Mouse (Mus musculus) kidney, adult 18-20 months (tissue): ENCODE measurements at regions not wholly inside any gene's neighbourhood (a gene's known extent, or its start where the extent isn't known, plus 50 kb on each side); places are given as distances from the start of the nearest gene placed in this dataset.

Experiments
- DNase-seq: peaks from one replicate; pipeline ENCODE4 v3.0.0; 2021

DNA sequence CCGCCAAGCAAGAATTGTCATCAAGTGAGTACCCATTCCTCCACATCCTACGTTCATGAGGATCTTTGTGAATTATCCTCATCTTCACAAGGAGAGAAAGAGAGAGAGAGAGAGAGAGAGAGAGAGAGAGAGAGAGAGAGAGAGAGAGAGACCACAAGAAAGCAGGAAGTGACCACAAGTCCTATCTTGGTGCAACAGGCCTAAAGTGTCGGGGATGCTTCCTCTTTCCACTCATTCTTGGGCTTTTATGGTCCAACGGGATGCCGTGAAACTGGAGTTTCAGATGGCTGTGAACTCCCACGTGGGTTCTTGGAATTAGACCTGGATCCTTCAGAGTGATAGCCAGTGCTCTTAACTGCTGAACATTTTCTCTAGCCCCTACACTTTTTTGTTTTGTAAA is 53.1 kb upstream of the Rai14 start:
- DNase-seq: no peak

DNA sequence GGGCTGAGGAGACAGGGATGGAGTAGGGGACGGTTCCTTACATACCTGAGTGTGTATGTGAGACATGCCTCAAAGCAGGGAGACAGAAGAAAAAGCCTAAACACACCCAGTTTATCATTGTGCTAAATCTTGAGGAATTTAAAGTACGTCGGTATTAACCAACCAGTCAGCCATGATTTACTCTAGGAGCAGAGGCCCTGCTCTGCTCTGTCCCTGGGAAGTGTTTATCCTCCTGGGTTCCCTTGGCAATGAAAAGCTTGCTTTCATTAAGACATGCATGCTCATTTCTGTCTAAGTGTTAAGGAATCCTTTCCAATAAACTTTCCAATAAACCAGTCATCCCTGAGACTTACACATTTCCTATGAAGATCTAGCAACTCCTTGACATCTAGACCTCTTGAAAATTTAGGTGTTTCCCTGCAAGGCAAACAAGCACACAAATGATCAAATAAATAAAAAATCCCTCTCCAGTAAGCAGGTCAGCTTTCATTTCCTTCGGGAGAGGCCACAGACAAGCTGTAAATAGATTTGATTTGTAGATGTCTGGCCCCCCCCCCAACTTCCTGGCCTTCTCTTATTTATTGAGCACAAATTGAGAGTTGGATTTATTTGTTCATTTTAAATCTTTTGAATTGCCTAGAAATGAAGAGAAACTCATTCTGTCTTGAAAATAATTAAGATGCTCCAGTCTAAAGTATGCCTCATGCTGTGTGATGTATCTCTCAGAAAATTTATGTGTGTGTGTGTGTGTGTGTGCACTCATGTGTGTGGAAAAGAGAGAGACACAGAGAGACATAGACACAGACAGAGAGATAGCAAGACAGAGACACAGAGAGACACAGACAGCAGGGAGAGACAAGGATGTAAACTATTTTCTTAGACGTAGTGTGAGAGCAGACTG is 56.2 kb upstream of the Rai14 start:
- DNase-seq: no peak

DNA sequence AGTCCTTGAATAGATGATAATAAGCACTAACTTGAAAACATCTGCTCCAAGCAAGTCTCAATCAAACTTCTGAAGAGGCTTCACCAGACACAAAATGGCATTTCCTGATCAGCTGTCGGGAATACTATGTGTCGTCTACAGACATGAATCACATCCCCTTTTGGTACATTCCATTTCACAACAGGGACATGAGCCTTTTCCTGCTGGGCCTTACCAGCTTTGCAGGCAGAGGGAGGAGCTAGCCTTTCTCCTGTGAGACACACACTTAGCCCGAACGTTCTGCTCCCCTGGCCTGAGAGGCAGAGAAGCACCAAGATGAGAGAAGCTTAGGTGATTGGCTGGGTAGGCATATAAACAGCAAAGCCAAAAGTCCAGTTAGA is 56.9 kb upstream of the Rai14 start:
- DNase-seq: peak; percentile 33

DNA sequence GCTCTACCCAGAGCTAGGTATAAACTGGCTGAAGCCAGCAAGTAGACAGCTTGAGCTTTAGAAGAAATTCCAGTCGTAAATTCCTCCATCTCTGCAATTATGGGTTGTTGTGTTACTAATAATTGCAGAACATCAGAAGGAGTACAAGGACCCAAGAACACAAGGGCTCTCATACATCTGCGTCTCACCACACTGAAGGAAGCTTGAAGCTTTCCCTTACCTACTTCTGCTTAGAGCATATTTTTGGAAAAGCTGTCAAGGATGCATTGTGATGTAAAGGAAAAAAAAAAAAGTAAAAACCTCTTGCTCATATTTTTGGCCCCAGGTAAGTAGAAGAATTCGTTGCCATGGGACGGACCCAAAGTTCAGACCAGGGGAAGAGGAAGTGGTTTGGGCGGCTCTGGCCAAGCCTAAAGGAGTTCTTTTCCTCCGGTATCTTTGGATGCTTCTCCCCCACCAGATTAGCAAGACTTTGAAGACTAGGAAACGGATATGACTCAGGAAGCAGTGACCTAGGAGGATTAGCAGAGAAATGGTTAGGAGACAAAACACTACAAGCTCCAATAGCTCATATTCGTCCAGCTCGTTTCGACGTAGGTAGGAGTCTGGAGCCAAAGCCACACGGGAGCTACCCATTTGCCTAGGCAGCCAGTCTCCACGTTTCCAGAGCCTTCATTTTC is 65.7 kb upstream of the Rai14 start:
- DNase-seq: peak; percentile 17

DNA sequence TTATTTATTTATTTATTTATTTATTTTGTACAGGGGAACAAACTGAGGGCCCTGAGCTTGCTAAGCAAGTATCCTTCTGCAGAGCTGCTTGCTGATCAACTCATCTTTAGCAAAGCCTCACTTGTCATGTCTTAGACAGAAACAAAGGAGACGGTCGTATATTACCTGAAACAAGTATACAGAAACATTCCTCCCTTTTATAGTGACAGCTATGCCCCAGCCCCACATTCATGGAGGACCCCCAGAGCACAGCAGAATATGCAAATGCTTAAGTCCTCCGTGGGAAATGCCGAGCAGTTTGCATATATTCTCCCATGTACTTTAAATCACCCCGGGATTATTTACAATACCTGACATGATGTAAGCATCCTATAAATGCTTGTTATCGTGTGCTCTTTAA is 74.9 kb upstream of the Rai14 start:
- no peak for DNase-seq

DNA sequence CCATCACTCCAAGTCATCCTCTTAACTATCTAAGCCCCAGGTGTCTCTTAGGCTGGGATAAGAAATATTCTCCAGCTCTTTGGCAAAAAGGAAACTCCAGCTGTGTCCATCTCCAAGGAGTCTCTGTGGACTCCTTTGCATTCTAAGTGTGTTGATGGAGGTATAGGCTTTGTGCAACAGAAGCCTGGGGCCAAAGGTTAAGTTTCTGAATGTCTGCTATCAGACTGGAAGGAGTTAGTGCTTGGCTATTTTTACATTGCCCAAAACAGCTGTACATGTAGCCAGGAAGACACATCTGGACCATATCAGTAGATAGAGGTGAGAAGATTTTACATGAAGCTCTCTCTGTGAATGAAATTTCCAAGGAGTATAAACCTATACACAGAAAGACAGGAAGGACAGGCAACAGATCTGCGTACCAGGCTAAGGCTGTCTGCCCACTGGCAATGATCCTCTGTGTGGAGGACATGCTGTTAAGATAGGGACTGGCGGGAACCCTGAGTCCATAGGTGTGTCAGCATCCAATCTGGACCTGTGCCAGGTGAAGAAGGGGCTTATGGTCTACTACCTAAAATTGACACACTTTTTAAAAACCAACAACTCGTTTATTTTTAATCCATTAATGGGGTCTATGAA is 76.6 kb upstream of the Rai14 start:
- DNase-seq: no peak

DNA sequence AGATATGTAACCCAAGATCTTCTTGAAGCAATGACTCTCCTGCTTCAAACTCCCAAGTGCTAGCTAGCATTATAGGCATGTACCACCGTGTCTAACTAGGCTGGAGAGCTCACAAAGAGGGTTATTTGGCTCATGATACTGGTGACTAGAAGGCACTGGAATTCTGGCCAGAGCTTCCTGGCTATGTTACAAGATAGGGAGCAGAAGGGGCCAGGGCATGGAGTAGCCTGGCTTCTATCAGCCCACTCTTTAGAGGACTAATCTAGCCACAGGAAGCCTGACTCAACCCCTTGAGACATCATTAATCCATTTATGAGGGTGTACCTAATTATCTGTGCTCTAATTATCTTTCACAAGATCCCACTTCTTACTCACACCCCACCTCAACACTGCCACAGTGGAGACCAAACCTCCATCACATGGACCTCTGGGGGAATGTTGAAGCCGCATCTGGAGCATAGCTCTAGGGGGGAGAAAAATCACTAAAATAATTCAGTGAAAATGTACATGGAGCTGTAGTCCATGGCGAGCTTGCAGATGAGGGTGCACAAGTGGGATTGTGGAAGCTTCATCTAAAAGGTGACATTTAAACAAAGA is 77.2 kb upstream of the Rai14 start:
- no peak for DNase-seq

DNA sequence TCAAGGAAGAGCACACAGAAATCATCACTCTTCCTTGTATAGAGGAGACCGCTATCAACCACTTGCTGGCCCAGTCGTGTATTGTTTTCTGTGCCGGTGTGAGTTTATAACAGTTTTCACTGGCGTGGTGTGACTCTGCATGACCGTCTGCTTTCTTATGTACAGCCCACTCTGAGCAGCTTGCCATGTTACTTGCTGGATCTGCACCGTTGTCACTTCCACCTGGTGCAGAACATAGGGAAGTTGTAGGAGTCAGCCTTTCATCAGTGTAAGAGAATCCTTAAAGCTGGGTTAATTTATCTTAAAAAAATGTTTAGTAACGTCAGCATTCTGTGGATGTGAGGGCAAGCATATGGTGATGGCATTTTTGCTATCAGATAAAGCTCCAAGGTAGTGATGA is 77.7 kb upstream of the Rai14 start:
- no peak for DNase-seq

DNA sequence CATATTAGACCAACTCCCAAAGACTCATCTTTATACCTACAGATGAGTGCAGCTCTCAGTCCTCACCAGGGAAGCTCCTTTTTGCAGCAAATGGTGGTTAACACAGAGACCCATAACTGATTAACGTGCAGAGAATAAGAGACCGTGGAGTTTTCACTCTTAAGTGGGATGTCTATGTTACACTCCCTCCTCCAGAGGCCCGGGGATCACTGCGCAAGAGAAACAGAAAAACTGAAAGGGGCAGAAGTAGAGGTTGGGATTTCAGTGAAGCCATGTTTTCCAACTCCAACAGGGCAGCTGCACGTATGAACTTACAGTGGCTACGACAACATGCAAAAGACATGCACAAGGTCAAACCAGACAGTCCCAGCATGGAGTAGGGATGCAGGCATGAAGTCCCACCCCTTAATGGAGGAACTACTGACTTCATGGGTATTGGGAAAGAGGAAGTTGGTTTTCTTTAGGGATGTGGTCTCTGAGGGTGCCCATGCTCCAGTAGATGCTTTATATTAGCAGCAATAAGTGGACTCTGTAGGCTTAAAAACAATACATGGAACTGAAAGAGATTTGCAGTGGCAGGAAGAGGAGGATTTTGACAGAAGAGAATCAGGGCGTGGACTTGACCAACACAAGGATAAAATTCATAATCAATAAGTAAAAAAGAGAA is 80.8 kb upstream of the Rai14 start:
- DNase-seq: no peak

DNA sequence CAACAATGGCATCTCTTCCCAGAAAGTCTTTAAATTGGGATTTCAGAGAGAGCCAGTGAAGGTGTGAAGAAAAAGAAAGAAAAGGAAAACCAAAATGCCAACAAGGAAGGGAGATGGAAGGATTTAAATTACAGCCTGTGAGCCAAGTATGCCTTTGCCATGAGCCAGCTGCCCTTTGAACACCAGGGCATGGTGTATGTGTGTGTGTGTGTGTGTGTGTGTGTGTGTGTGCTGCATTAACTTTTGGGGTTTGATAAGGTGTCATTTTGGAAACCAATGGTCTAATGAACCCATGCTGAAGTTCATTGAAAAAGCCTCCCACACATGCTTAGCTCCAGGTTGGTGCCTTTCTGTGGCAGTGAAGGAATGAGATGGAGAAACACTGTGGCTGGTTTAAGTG is 85.2 kb upstream of the Rai14 start:
- DNase-seq: no peak

DNA sequence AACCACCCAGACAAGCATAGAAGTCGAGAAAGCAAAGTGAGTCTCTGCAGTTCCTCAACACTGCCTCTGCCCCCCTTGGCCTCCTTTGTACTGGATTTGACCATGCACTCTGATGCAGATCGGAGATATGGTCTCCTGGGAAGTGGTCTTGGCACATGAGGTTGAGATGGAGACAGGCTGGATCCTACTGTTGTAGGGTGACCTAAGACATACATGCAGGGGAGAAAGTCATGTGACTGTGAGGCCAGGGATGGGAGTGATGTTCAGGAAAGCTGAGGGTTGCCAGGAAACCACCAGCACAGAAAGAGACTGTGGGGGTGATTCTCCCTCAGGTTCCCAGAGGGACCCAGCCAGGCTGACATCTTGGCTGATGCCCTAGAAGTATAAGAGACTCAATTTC is 99.8 kb upstream of the Rai14 start:
- DNase-seq: peak; percentile 1

DNA sequence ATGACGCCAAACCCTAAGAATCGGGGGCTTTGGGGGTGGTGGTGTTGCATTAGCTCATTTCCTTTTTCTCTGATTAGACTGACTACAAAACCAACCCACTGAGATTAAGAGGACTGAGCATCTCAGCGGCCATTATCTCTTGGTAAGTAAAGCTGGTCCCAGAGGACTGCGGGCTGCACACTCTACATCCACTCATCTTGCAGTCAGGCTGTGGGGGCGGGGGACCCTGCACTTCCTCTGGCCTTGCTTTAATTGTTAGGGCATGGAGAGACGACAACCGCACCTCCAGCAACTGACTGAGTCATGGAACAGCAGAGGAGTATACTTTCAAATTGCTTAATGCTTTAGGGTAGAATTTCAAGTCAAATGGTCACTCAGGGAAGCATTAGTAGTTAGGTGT is 100.3 kb upstream of the Rai14 start:
- DNase-seq: peak; percentile 2

DNA sequence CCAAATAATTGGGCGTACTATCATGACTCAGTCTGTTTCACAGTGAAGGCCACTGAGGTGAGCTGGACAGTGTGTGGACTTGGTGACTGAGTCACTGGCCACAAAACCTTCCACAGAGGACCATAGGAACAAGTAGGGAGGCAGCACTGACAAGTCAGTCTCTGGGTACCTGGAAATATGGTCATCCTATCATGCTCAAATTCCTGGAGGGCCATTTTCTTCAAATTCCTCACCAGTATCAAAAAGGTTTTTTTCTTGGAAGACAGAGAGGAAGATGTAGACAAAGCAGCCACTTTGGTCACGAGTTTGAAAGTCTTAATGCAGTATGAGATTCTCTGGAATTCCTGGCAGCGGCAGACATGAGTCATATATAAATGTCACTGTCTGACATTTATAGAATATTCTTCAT is 101.8 kb upstream of the Rai14 start:
- no peak for DNase-seq

DNA sequence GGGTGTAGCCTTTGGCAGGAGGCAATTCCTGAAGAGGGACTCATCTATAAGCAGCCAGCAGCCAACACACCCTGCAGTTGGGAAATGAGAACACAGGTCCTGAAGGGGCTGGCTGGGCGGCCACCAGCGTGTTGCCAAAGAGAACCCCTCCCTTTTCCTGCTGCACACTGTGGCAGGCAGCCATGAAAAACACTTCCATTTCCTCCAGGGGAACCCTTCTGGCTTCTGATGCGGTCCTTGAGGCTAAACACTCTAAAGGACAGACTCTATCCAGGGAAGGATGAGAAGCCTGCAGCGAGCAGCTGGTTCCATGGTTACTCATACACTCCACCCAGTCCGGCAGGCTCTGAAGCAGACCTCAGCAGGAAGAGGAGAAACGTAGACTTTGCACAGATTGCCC is 103.8 kb upstream of the Rai14 start:
- DNase-seq: peak; percentile 73

DNA sequence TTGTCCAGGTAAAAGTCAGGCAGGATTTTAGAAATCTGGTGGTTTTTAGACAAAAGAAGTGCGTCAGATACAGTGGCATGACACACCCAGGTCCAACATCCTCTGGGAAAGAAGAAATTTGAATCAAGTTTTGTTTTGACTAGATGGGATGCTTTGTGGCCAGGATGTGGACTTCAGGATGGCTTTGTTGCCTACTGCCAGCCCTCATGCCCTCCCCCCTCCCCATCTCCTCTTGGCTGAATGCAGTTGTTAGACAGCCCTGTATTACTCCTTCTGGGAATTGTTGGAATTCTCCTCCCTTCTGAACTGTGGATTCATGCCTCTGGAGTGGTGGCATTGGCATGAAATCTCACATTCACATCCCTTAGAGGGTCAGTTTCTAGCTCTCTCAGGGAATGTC is 104.3 kb upstream of the Rai14 start:
- no peak for DNase-seq

DNA sequence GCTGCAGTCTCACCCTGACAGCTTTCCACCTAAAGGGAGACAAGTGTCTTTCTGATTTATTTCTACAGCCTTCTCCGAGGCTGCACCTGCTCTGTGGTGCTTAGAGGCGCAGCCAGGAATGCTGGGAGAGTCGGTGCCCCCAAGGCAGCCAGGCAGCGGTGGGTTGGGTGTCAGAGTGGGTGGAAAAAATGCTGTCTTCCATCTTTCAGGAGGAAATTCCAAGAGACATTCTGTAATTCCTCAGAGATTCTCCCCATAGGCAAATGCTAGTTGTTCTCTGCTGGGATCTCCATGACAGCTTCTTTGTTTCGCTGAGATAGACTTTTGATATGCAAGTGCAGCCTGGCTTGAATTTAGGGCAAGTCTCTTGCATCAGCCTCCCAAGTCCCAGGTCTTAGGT is 109.5 kb upstream of the Rai14 start:
- DNase-seq: no peak

DNA sequence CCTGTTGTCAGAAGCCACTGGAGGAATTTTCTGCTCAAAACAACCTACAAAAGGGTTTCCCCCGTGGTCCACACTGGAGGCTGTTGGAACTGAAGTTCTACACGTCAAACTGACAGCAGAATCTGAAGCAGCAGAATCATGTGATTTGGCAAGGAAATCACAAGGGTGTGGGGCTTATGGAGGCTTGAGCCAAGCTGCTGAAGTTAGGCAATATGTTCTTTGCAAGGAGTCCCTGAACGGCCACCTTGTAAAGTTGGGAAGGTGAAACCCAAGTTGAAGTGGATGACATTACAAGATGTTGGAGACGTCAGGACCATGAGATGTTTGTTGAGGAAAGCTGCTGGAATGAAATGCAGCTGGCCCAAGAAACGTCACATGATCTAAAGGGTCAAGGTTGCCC is 115.2 kb upstream of the Rai14 start:
- DNase-seq: no peak

DNA sequence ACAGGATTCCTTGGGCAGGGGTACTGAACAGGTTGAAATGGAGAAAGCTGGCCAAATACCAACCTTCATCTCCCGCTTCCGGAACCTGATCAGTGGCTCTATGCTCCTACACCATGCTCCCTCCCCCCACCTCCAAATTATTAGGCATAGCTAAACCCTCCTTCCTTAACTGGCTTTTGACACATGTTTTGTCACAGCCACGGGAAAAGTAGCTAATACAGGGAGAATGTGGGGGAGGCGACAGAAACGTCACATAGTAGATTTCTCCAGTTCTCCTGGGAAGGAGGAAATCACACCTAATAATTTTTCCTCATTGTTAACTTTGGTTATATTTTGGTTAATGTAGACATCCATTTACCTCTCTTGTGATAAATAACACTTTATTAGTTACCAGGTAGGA is 116.1 kb upstream of the Rai14 start:
- DNase-seq: no peak

DNA sequence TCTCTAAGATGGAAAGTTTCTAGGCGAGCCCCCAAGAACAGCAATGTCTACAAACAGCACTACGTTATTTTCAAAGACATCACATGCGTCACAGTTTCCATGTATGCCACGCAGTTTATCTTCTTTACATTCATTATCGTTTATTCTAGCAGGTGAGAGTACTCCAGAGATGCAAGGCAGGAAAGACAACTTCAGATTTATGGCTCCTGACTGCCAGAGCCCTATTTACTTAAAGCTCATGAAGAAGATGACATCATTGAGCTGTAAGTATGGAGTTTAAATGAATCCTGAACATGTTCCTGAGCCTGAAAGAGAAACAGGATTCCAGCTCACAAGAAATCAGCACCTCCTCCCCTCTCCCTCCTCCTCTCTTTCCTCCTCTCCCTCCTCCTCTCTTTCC is 116.7 kb upstream of the Rai14 start:
- no peak for DNase-seq

DNA sequence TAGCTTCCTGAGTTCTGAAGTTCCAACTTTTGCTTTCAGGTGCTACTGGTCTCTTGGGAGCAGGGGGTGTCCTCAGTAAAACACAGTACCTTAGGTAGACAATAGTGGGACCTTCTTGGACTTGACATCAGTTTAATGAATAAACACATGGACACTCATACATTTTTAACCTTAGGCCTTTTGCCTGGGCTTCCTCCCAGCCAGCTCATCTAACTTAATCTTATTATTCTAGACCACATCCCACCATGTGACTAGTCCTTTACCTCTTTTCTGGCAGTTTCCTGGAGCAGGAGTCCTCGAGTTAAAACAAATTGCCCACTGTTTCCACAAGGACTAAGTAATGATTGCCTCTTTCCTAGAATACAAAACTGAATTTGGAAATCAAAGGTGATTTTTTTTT is 117.9 kb upstream of the Rai14 start:
- no peak for DNase-seq

DNA sequence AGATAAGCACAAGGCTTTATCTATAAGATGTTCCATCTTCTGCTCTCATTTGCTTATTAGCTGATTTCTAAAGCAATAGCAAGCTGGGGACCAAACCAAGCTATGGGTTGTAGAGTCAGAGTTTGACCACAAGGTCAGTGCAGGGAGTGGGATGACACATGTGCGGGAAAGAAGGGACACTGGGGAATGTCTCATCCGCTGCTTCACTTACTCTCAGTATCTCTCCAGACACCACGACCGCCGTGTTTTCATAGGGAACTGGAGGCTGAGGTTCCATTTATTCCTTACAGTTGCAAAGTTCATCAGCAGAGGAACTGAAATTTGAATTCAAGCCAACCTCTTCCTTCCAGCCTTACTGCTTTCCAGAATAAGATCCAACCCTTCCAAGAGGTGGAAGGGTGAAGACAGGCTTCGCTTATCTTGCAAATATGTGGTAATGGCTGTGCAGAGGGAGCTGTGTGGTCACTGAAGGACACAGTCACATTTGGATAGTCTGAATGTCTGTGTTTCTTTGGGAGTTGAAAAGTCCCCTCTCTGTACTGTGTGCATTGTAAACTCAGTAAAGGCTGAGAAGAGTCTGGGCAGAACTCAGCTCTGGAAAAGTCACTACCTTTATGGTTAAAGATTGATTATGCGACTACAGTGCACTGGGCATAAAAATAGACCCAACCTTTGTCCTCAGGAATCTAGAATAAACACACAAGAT is 118.1 kb upstream of the C1qtnf3 start:
- peak; percentile 65 for DNase-seq

DNA sequence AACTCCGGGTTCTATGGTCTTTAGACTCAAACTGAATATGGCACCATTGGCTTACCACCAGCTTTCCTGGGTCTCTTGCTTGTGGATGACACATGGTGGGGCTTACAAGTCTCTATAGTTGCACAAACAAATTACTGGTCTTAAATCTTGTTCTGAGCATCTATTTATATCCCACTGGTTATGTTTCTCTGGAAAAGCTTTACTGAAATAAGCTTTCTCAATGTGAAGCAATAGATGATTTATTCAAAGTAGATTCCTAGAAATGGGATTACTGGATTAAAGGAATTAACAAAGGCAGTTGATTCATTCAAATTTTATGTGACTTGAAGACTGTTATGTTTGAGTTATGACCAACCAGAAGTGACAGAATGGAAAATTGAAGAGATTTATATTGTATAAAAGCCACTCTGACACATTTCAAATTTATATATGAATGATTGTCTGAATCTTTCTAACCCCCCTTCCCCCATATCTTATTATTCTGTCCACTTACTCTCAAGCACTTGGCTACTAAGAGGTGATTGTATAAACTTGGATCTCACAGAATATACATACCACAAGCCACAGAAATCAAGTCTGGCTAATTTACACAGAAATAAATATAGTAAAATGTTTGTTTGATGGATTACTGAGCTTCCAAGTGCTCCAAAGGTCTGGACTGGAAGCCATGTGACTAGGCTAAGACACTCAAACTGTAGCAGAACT is 113.4 kb upstream of the C1qtnf3 start:
- no peak for DNase-seq
